Mouse (Mus musculus) ES-Bruce4 (cell line): ENCODE measurements around the gene Pnpla8.

Experiments
- CTCF ChIP-seq: IDR thresholded peaks from one replicate; pipeline ENCODE4 v1.8.1; 2011; ENCODE audit warnings: low read depth, low read length
- EP300 ChIP-seq: IDR thresholded peaks from 2 replicates; pipeline ENCODE4 v1.6.1; 2011; ENCODE audit warnings: low read depth, low read length; ENCODE audit not compliant: insufficient read depth
- POLR2A ChIP-seq: IDR thresholded peaks from one replicate; pipeline ENCODE4 v1.8.1; 2011; ENCODE audit warnings: low read length; ENCODE audit not compliant: insufficient read depth

- TF ChIP-seq CTCF: no peak
- TF ChIP-seq POLR2A: no peak
- TF ChIP-seq EP300: no peak
Observed at GRCm38 (mm10) chr12:44337136-44337640, 116.0 kb downstream of the Pnpla8 start.
